Mouse (Mus musculus) thymus, adult 18-20 months (tissue): ENCODE results near the gene Chp1.
A peak's percentile ranks its signal among the peaks of the same experiment; 100 is the strongest.
"Not testable (repeated sequence)": the region's sequence is repeated elsewhere in the genome, so short reads cannot be mapped to it uniquely, and the experiment has no call there.

Experiments
- DNase-seq, 2 experiments: peaks; one replicate each; pipeline ENCODE4 v3.0.0; 2022; ENCODE audit warnings: mixed read lengths in 2 of 2

Chp1 gene

DNA sequence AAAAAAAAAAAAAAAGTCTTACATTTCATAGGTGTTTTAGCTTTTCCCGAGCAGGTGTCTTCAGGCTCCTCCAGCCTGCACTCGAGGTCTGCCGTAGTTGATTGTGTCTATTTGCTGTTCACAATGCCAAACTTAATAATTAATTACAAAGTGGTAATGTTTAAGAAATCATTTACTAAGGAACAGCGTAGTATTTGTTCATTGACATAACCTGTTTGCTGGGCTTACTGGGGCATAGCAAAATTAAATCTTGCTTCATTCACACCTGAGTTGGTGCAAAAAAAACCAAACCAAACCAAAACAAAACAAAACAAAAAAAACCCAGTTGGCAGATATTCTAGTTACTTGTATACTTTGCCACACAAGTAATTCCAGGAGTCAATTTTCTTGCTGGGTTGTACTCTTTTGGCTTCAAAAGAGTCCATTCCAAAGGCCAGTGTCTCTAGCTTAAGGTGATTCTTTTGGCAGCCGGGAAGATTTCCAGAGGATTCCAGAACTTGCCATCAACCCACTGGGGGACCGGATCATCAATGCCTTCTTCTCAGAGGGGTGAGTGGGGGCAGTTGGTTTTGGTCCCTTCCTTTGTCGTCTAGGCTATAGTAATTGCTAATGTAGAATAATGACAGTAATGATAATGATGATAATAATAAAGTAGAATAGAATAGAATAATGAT lies 18.8 kb downstream of the Chp1 start:
- DNase-seq = no peak

DNA sequence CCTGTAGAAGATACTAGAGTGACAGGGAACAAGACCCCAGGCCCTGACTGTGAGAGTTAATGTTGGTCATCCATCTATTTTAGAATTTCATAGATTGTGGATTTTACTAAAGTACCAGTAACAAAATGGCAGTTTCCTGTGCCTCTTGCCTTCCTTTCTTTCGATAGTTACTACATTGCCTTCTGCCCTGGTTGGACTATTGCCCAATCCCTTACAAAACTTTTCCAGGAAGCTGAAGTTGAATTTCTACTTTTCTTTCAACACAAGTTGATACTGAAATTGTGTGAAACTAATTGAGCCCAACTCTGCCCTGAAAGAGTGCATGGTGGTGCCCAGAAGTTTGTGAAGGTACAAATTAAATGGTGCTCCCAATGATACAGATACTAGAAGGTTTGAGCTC lies 25.0 kb downstream of the Chp1 start:
- DNase-seq = no peak

DNA sequence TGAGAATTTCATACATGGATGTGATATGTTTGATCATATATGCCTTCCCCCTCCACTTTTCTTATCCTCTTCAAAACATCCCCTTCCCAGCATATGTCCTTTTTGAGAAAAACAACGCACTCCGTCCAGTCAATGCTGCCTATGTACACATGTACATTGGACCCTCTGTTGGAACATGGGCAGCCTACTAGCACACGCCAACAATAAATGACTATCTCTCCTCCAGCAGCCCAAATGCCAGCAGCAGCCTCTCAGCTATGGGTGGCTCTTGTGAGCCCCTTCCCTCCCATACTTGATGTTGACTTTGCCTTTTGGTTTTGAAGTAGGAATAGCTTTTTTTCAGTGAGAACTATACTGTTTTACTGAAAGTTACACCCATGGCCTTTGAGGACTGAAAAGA lies 34.1 kb downstream of the Chp1 start:
- DNase-seq = no peak

DNA sequence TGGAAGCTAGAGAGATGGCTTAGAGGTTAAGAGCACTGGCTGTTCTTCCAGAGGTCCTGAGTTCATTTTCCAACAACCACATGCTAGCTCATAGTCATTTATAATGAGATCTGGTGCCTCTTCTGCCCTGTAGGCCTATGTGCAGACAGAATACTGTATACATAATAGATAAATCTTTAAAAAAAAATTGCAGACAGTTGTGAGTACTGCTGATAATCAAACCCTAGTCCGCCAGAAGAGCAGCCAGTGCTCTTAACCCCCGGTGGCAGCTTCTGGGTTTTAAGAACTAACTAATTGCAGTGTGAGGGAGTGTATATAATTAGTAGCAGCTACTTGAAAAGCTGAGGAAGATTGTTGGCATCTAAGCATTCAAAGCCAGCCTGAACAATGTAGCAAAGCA lies 35.9 kb downstream of the Chp1 start:
- DNase-seq = no peak

DNA sequence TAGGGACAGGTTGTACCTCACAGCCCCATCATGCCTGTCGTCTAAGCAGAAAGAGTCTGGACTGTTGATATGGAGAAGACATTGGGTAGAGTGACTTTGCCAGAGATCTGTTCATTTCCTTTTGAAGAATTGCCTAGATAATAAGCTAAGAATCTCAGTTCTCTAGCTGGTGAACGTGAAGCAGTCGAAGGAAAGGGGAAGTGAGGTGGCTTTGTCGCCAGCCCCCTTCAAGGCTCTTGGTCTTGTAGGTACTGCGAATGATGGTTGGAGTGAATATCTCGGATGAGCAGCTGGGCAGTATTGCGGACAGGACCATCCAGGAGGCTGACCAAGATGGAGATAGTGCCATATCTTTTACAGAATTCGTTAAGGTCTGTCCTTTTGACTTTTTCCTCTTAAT lies 36.8 kb downstream of the Chp1 start:
- DNase-seq = no peak

DNA sequence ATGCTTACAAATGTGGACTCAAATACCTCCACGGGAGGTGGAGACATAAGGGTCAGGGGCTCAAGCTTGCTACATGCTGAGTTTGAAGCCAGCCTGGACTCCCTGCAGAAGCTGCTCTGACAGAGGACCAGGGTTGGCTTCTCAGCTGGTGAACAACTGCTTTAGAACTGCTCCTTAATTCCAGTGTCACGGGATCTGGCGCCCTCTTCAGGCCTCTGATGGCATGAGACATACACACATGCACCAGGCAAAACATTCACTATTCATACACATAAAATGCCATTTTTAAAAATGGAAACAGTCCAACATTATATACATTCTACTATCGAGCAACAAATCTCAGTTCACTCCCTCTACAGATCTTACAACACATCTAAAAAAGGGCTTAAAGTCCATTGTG lies 39.9 kb downstream of the Chp1 start:
- DNase-seq = peak; percentile 41 to 46

DNA sequence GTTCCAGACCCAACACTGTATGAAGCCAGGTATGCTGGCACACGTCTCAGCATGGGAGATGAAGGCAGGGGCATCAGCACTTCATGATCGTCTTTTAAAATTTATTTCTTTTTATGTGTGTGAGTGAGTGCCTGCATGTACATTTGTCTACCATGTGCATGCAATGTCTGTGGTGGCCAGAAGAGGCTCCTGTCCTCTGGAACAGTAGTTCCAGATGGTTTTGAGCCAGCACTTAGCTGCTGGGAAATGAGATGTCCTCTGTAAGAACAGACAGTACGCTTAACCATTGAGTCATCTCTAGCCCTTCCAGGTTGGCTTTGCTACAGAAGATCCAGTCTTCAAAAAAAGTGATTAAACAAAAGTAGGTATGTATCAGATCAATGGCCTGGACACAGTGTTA lies 43.8 kb downstream of the Chp1 start:
- DNase-seq = no peak

DNA sequence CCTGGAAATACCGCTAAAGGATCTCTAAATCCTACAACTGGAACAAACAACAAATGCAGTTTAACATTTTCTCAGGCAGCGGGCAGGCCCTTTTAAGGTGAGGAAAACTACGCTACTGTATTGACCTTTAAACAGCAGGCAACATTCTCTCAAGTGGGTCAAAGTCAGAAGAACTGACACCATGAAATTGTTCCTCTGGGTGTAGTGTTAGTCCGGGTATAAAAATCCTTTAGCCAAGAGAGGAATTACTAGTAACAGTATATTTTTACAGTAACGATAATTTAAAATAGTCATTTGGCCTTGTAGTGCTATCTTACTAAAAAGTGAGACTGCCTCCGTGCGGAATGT lies 46.2 kb downstream of the Chp1 start:
- no peak for DNase-seq

DNA sequence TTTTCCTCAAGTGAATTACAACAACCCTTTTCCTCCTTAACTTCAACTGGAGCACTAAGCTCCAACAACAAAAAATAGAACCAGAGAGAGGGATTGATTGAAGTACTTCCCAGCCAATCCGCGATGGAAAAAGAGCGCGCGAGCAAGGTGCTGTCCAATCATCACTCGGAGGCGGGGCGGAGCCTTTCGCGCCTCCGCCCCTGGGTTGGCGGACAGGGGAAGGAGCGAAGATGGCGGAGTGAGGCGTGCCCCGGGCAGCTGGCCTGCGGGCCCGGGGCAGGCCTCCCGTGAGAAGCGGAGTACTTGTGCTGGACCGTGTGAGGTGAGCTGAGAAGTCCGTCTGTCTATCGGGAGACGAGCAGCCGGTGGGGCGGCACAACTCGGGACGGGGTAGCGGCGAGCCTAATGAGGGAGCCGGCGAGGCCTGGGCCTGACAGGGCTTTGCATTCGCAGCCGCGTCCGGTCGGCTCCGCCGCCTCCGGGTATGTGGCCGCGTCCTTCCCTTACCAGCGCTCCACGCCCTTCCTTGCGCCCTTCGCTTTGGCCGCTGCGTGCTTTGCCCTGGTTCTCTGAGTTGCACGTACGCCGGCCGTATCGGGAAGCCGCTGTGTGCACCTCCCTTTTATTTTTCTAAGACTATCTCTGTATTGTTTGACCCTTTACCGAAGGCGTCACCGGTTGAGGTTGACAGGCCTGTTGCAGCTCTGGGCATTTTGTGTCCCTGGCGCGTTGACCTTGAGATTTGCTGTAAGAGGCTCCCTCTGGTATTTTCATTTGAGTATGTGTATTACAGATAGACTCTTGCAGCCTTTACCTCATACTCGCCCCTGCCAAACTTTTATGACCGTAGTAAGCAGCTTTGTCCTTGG lies 46.9 kb downstream of the Chp1 start:
- peak; percentile 85 to 91 for DNase-seq

DNA sequence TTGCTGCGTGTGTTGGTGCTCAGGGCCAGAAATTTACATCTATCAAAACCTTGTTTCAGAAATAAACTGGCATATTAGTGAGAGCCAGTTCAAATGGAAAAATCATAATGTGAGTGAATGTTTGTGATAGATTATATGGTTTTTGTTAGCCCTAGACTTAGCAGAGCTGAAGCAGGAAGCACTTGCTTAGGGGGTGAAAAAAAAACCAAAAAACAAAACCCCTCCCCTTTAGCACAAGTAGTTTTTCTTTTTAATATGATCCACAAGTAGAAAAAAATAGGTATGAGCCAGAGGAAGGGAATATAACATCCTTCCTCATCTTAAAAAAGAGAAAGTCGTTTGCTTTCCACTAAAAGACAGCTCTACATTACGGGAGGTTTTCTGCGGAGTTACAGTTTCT lies 47.8 kb downstream of the Chp1 start:
- DNase-seq = no peak

DNA sequence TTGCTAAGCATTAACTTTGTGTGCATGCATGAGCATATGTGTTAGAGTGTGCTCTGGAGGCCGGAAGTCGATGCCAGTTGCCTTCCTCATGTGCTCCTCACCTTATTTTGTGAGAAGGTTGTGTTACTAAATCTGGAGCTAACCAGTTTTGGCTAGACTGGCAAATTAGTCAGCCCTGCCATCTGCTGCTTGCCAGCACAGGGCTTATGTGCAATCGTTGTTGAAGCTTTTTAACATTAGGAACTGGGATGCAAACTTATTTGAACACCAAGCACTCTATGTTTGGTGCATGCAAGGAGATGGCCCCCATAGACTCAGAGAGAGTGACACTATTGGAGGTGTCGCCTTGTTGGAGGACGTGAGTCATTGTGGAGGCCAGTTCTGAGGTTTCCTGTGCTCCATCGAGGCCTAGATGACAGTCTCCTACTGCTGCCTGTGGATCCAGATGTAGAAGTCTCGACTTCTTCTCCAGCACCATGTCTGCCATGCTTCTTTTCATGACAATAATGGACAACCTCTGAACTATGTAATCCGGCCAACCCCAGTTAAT lies 49.4 kb downstream of the Chp1 start:
- DNase-seq = no peak

DNA sequence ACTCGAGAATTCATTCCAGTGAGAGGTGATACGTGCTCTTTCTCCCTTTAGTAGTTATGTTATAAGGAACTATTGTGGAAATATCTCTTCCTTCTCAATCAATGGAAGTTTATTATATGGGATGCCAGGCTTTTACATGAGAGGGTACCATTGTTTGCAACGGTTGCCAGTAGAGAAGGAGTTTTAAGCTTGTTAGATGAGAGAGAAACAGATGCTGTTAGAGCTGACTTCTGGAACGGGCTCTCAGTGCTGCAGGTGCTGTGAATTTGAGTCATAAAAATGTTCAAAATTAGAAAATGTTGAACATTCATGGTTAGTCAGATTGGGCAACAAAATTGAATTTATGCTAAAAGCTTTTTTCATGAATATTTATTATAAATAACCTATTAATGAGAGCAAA lies 53.5 kb downstream of the Chp1 start:
- DNase-seq = no peak

DNA sequence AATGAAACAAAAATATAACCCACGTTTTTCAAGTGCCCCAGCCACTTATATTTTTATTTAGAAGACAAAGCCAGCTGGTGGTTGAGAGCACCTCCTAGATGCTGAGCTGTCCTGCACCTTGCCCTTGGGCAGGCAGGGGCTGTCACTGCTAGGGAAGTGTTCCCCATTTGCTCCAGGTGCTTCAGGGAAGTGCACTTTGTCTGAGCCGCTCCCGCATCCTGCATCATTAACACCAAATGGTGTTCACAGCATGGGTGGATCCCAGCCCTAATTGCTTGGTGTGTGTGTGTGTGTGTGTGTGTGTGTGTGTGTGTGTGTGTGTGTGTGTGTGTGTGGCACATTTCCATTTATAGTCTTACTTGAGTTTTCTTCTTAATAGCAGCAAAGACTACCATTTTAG lies 54.1 kb downstream of the Chp1 start:
- not testable (repeated sequence) for DNase-seq

DNA sequence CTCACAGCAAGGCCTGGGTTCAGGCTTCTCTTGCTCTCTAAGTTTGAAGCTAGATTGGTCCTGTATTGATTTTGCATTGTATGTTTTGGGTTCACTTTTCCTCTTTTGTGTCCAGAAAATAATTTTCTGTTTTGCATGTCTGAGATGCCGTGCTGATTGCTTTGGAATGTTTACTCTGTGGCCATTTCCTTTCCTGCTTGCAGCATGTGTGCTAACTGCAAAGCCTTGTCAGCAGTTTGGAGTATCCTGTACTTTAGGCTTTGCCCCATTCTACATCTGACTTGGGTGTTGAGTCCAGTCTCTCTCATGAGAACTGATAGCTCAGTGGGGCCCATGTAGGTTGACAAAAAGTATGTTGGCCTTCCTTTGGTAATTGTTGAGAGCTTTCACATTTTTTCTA lies 55.0 kb downstream of the Chp1 start:
- DNase-seq = no peak

DNA sequence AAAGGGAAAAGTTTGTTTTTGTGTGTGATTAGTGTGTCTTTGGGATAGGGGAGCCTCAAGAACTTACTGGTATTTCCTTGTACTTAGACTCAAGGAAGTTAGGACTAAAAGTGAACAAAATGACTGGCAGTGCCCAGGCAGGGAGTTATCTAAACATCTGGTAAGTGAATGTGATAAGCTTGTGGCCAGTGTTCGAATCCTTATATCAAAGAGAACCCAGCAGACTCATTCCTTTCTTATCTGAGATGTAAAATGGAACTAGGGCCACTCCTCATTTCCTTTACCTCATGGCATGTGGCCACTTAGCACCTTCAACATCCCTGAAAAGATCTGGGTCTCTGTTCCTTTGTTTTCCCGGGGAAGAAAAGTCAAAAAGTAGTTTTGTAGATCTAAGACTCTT lies 56.4 kb downstream of the Chp1 start:
- no peak for DNase-seq

DNA sequence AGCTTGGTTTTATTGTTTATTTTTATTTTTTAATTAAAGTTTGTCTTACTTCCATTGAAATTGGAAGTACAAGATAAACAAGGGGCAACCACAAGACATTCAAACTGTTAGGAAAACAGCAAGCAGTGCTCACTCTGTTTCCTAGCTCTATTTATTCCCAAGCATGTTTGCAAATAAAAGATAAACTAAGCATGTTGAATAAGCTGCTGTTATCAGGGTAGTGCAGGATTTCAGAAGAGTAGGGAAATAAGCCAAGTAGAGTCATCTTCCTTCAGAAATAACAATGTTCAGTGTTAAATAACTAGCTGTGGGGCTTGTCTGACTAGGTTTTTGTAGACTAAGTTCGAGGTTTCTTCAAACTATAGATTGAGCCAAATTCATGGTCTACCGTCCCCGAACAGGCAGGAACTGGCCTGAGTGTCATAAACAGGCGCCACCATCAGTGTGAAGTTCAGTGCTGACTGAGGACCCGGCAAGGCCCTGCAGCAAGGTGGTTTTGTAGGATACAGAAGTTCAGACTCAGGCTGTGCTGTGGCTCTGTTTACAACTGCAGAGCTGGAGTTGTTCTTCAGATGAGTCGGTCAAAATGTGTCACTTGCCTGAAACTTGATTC lies 58.0 kb downstream of the Chp1 start:
- DNase-seq = no peak

DNA sequence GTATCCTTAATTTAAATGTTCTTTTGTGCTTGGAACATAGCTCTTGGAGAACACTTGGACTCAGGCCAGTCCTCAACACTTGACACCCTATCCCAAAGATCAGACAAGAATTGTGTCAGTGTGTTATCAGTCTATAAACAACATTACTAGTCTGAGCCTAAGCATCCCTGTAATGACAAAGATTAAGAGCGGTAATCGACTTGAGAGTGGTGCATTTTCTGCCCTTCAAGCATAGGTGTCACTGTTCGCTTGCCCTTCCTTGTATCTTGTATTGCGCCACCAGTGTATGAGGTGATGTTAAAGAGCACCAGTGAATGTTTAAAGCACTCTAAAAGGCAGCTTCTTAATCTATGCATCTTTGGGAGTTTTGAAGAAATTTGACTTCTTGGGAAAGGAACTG lies 59.5 kb downstream of the Chp1 start:
- DNase-seq = no peak

DNA sequence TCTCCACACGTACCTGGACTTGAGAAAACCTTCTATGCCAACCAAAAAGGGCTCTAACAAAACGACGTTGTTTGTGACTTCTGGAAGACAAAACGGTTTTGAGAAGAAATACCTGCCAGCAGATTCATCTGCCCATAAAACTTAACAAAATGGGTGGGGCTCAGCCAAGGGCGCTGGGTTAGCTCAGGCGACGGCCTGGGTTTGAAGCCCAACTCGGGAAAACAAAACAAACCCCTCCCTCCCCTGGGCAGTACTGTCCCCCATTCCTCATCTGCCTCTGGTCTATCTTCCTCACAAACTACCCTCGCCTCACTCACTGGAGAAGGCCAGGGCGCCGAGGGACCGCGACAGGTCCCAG lies 70.3 kb downstream of the Chp1 start:
- no peak for DNase-seq

DNA sequence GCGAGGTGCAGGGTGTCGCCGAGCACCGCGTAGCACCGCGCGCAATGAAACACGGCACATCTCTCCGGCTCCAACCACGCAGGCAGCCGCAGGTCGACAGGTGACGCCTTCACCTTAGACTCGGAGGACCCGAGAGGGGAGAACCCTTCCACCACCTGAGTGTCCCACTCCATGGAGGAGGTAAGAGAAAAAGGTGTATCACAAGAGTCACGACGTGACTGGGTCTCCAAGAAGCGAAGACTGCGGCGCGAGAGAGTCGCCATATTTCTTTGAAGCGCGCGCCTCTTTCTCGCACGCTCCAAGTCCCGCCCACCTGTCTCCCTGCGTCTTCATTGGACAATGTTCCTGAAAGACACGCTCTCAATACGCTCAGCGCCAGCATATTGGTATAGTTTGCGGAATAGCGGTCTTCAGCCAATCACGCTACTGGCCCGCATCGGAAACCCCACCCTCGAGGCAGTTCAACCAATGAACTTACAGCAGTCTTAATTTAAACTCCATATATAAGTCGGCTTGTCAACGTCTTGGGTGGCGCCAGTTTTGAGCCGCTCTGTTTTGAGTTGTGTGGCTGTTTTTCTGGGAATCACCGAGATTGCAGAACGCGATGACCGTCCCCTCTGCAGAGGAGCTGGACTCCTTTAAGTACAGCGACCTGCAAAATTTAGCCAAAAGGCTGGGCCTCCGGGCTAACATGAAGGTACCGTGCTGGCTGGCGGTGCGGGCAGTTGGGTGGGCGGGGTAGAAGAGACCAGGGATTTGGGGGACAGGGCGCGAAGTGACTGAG lies 70.9 kb downstream of the Chp1 start, which contains the start of the genes Nusap1 and Oip5:
Nusap1 (plus strand) TSS at position 100 of the 784 bp plus-strand sequence.
Oip5 (minus strand) TSS at position 271 of the 784 bp plus-strand sequence.
- DNase-seq = peak; percentile 90 to 95

DNA sequence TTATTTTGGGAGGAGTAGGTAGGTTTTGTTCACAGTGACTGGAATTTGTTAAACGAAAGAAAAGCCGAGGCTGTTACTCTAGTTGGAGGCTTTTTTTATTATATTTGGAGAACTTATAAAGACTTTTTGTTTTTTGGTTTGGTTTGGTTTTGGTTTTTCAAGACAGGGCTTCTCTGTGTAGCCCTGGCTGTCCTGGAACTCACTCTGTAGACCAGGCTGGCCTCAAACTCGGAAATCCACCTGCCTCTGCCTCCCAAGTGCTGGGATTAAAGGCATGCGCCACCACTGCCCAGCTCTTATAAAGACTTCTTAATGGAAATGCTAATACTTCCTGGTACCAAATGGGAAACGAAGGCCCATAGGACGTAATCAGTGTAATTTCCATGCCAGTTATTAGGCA lies 71.5 kb downstream of the Chp1 start:
- DNase-seq = not testable (repeated sequence)

DNA sequence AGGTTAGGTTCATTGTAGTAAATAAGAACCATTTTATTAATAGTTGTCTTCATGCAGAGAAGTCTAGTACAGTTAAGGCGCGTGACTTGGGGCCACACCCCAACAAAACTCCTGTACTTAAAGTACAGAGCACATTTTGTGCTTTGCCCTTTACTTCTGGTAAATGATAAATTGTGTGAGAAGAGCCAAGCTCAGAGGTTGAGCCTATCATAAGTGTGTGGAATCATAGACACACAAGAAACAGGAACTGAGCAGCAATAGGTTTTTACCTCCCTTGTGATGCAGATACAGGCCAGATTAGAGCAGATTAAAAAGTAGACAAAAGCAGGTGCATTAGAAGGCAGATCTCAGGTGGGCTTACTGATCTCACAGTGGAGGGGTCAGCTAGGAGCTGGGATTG lies 73.8 kb downstream of the Chp1 start:
- DNase-seq = no peak
